Mouse (Mus musculus): ENCODE data around the gene Fam171a2.
"Not testable (repeated sequence)": the region's sequence is repeated elsewhere in the genome, so short reads cannot be mapped to it uniquely, and the experiment has no call there.

Fam171a2 gene

GRCm38 (mm10) chr11:102394421-102395124 is 52.9 kb downstream of the Fam171a2 start:
- DNase-seq (ENCODE audit: low read depth), result no peak

GRCm38 (mm10) chr11:102393719-102394420 is 53.6 kb downstream of the Fam171a2 start:
- peak; percentile 23 for DNase-seq (ENCODE audit: low read depth)

GRCm38 (mm10) chr11:102393238-102393634 is 54.2 kb downstream of the Fam171a2 start, which contains the start of gene Rundc3a:
Gene Rundc3a (plus strand): TSS chr11:102393403.
- DNase-seq (ENCODE audit: low read depth), result peak; percentile 75

- DNase-seq (ENCODE audit: low read depth), result peak; percentile 19
Measured at GRCm38 (mm10) chr11:102392441-102393237, 54.8 kb downstream of the Fam171a2 start.

- not testable (repeated sequence) for DNase-seq (ENCODE audit: low read depth)
Measured at GRCm38 (mm10) chr11:102389436-102389835, 58.0 kb downstream of the Fam171a2 start.

Measured in naive thymus-derived CD4-positive, alpha-beta T cell, adult 2 months (primary cell).